Mouse (Mus musculus) kidney, adult 2 months (tissue): ENCODE results near the gene Snx9.

Experiments
- CTCF ChIP-seq: fragments of 200-500 bp; conservative IDR thresholded peaks from 2 replicates; pipeline ENCODE4 v1.5.1; 2011; ENCODE audit warnings: low read depth, mild to moderate bottlenecking, control low read depth, low read length, moderate library complexity, mixed read lengths; ENCODE audit not compliant: insufficient read depth, insufficient read length
- POLR2A ChIP-seq: fragments of 200-500 bp; IDR thresholded peaks from one replicate; pipeline ENCODE4 v1.6.1; 2011; ENCODE audit warnings: low read depth, low read length, control low read depth

GRCm38 (mm10) chr17:5872506-5872905 lies 31.4 kb downstream of the Snx9 start:
- 0 out of 2 replicates have a peak, but pooled peaks have one; percentile 8 for TF ChIP-seq CTCF
- no peak for TF ChIP-seq POLR2A
